Mouse (Mus musculus): ENCODE data around the gene Dynlt1c. TPM values are rescaled to one million over a fixed set of nuclear protein-coding genes. Genes with fewer than 3 reads are reported as not detected.
"Not testable (repeated sequence)": the region's sequence is repeated elsewhere in the genome, so short reads cannot be mapped to it uniquely, and the experiment has no call there.

Gene Dynlt1c
- polyA plus RNA-seq, 1 experiment from 2014 or later = 84.5 TPM

GRCm38 (mm10) chr17:6614316-6614715 is 12.8 kb downstream of the Dynlt1c start:
- H3K27me3 ChIP-seq (ENCODE audit: control insufficient read depth, insufficient read depth, low read length); H3K9me3 ChIP-seq (ENCODE audit: control insufficient read depth, low read length); H3K27ac ChIP-seq (ENCODE audit: low read depth, low read length); H3K4me1 ChIP-seq (ENCODE audit: control insufficient read depth, insufficient read depth, low read length); H3K4me3 ChIP-seq (ENCODE audit: low read depth, low read length); H3K4me2 ChIP-seq (ENCODE audit: low read depth, low read length); H3K36me3 ChIP-seq (ENCODE audit: control insufficient read depth, insufficient read depth, low read length); ATAC-seq (ENCODE audit: low read depth); H3K9ac ChIP-seq (replicated peaks; ENCODE audit: low read depth, low read length): not testable (repeated sequence)
- WGBS = 79% methylated on average over 4 of the region's 9 CpGs

GRCm38 (mm10) chr17:6616731-6617130 is 15.3 kb downstream of the Dynlt1c start:
- H3K27ac ChIP-seq (ENCODE audit: low read depth, low read length); ATAC-seq (ENCODE audit: low read depth); H3K36me3 ChIP-seq (ENCODE audit: control insufficient read depth, insufficient read depth, low read length); H3K4me3 ChIP-seq (ENCODE audit: low read depth, low read length); H3K4me2 ChIP-seq (ENCODE audit: low read depth, low read length); H3K4me1 ChIP-seq (ENCODE audit: control insufficient read depth, insufficient read depth, low read length); H3K27me3 ChIP-seq (ENCODE audit: control insufficient read depth, insufficient read depth, low read length); H3K9me3 ChIP-seq (ENCODE audit: control insufficient read depth, low read length); H3K9ac ChIP-seq (replicated peaks; ENCODE audit: low read depth, low read length): not testable (repeated sequence)
- WGBS = 98% methylated on average over 9 of the region's 9 CpGs

- H3K27ac ChIP-seq (ENCODE audit: low read depth, low read length); H3K4me1 ChIP-seq (ENCODE audit: control insufficient read depth, insufficient read depth, low read length); H3K9ac ChIP-seq (replicated peaks; ENCODE audit: low read depth, low read length); ATAC-seq (ENCODE audit: low read depth); H3K27me3 ChIP-seq (ENCODE audit: control insufficient read depth, insufficient read depth, low read length); H3K36me3 ChIP-seq (ENCODE audit: control insufficient read depth, insufficient read depth, low read length); H3K4me3 ChIP-seq (ENCODE audit: low read depth, low read length); H3K4me2 ChIP-seq (ENCODE audit: low read depth, low read length); H3K9me3 ChIP-seq (ENCODE audit: control insufficient read depth, low read length): not testable (repeated sequence)
- 51% methylated on average over 7 of the region's 13 CpGs for WGBS
Observed at GRCm38 (mm10) chr17:6617689-6618400, 16.4 kb downstream of the Dynlt1c start.

- H3K36me3 ChIP-seq (ENCODE audit: control insufficient read depth, insufficient read depth, low read length); H3K27ac ChIP-seq (ENCODE audit: low read depth, low read length); H3K27me3 ChIP-seq (ENCODE audit: control insufficient read depth, insufficient read depth, low read length); H3K9ac ChIP-seq (replicated peaks; ENCODE audit: low read depth, low read length); ATAC-seq (ENCODE audit: low read depth); H3K9me3 ChIP-seq (ENCODE audit: control insufficient read depth, low read length); H3K4me1 ChIP-seq (ENCODE audit: control insufficient read depth, insufficient read depth, low read length); H3K4me3 ChIP-seq (ENCODE audit: low read depth, low read length); H3K4me2 ChIP-seq (ENCODE audit: low read depth, low read length): not testable (repeated sequence)
- WGBS = 78% methylated on average over 5 of the region's 5 CpGs
Observed at GRCm38 (mm10) chr17:6619271-6619670, 17.8 kb downstream of the Dynlt1c start.

- H3K36me3 ChIP-seq (ENCODE audit: control insufficient read depth, insufficient read depth, low read length); H3K4me3 ChIP-seq (ENCODE audit: low read depth, low read length); H3K27me3 ChIP-seq (ENCODE audit: control insufficient read depth, insufficient read depth, low read length); H3K9ac ChIP-seq (replicated peaks; ENCODE audit: low read depth, low read length); H3K27ac ChIP-seq (ENCODE audit: low read depth, low read length); H3K9me3 ChIP-seq (ENCODE audit: control insufficient read depth, low read length); H3K4me1 ChIP-seq (ENCODE audit: control insufficient read depth, insufficient read depth, low read length); H3K4me2 ChIP-seq (ENCODE audit: low read depth, low read length); ATAC-seq (ENCODE audit: low read depth): not testable (repeated sequence)
- WGBS = 89% methylated on average over 5 of the region's 6 CpGs
Observed at GRCm38 (mm10) chr17:6620035-6620434, 18.6 kb downstream of the Dynlt1c start.

GRCm38 (mm10) chr17:6620730-6621451 is 19.4 kb downstream of the Dynlt1c start:
- H3K4me2 ChIP-seq (ENCODE audit: low read depth, low read length); H3K27ac ChIP-seq (ENCODE audit: low read depth, low read length); H3K9ac ChIP-seq (replicated peaks; ENCODE audit: low read depth, low read length); H3K9me3 ChIP-seq (ENCODE audit: control insufficient read depth, low read length); H3K4me1 ChIP-seq (ENCODE audit: control insufficient read depth, insufficient read depth, low read length); H3K36me3 ChIP-seq (ENCODE audit: control insufficient read depth, insufficient read depth, low read length); H3K27me3 ChIP-seq (ENCODE audit: control insufficient read depth, insufficient read depth, low read length); H3K4me3 ChIP-seq (ENCODE audit: low read depth, low read length); ATAC-seq (ENCODE audit: low read depth): not testable (repeated sequence)
- 82% methylated on average over 17 of the region's 20 CpGs for WGBS

- not testable (repeated sequence) for H3K36me3 ChIP-seq (ENCODE audit: control insufficient read depth, insufficient read depth, low read length); ATAC-seq (ENCODE audit: low read depth); H3K9ac ChIP-seq (replicated peaks; ENCODE audit: low read depth, low read length); H3K27me3 ChIP-seq (ENCODE audit: control insufficient read depth, insufficient read depth, low read length); H3K9me3 ChIP-seq (ENCODE audit: control insufficient read depth, low read length); H3K27ac ChIP-seq (ENCODE audit: low read depth, low read length); H3K4me2 ChIP-seq (ENCODE audit: low read depth, low read length); H3K4me3 ChIP-seq (ENCODE audit: low read depth, low read length); H3K4me1 ChIP-seq (ENCODE audit: control insufficient read depth, insufficient read depth, low read length)
- 85% methylated on average over 10 of the region's 12 CpGs for WGBS
Observed at GRCm38 (mm10) chr17:6621976-6622375, 20.5 kb downstream of the Dynlt1c start.

- H3K4me3 ChIP-seq (ENCODE audit: low read depth, low read length); H3K27me3 ChIP-seq (ENCODE audit: control insufficient read depth, insufficient read depth, low read length); H3K9ac ChIP-seq (replicated peaks; ENCODE audit: low read depth, low read length); H3K27ac ChIP-seq (ENCODE audit: low read depth, low read length); H3K9me3 ChIP-seq (ENCODE audit: control insufficient read depth, low read length); ATAC-seq (ENCODE audit: low read depth); H3K36me3 ChIP-seq (ENCODE audit: control insufficient read depth, insufficient read depth, low read length); H3K4me2 ChIP-seq (ENCODE audit: low read depth, low read length); H3K4me1 ChIP-seq (ENCODE audit: control insufficient read depth, insufficient read depth, low read length): not testable (repeated sequence)
- WGBS = 56% methylated on average over 1 of the region's 6 CpGs
Observed at GRCm38 (mm10) chr17:6624926-6625558, 23.6 kb downstream of the Dynlt1c start.

- not testable (repeated sequence) for H3K27me3 ChIP-seq (ENCODE audit: control insufficient read depth, insufficient read depth, low read length); H3K4me3 ChIP-seq (ENCODE audit: low read depth, low read length); H3K27ac ChIP-seq (ENCODE audit: low read depth, low read length); H3K9ac ChIP-seq (replicated peaks; ENCODE audit: low read depth, low read length); H3K4me1 ChIP-seq (ENCODE audit: control insufficient read depth, insufficient read depth, low read length); H3K9me3 ChIP-seq (ENCODE audit: control insufficient read depth, low read length); H3K4me2 ChIP-seq (ENCODE audit: low read depth, low read length); H3K36me3 ChIP-seq (ENCODE audit: control insufficient read depth, insufficient read depth, low read length); ATAC-seq (ENCODE audit: low read depth)
- WGBS = 85% methylated on average over 4 of the region's 4 CpGs
Observed at GRCm38 (mm10) chr17:6630398-6630797, 28.9 kb downstream of the Dynlt1c start.
